Mouse (Mus musculus) kidney, embryonic 15.5 days (tissue): ENCODE measurements at regions not wholly inside any gene's neighbourhood (a gene's known extent, or its start where the extent isn't known, plus 50 kb on each side); places are given as distances from the start of the nearest gene placed in this dataset.

Source experiments
- ATAC-seq: fragments of 200-750 bp; cut with Nextera tagmentation; replicated peaks from 2 replicates; pipeline ENCODE4 v1.8.0; 2017; ENCODE audit warnings: moderate TSS enrichment; ENCODE audit not compliant: low FRiP score
- H3K27ac ChIP-seq: fragments of 300-500 bp; sonication (generic); 2 replicates; pipeline ENCODE4 v1.5.1; 2015; ENCODE audit warnings: mild to moderate bottlenecking, inconsistent platforms
- H3K27me3 ChIP-seq: fragments of 300-500 bp; sonication (generic); 2 replicates; pipeline ENCODE4 v1.6.1; 2015; ENCODE audit warnings: inconsistent platforms
- H3K36me3 ChIP-seq: fragments of 300-500 bp; sonication (generic); 2 replicates; pipeline ENCODE4 v1.6.1; 2015; ENCODE audit warnings: inconsistent platforms
- H3K4me1 ChIP-seq: fragments of 300-500 bp; sonication (generic); 2 replicates; pipeline ENCODE4 v1.6.1; 2015; ENCODE audit warnings: inconsistent platforms
- H3K4me2 ChIP-seq: fragments of 300-500 bp; sonication (generic); 2 replicates; pipeline ENCODE4 v1.6.1; 2015; ENCODE audit warnings: moderate library complexity, mild to moderate bottlenecking, inconsistent platforms
- H3K4me3 ChIP-seq: fragments of 300-500 bp; sonication (generic); replicated peaks from 2 replicates; pipeline ENCODE4 v1.5.1; 2015; ENCODE audit warnings: mild to moderate bottlenecking, inconsistent platforms
- H3K9ac ChIP-seq: fragments of 300-500 bp; sonication (generic); 2 replicates; pipeline ENCODE4 v1.6.1; 2015; ENCODE audit warnings: mild to moderate bottlenecking, inconsistent platforms
- H3K9me3 ChIP-seq: fragments of 300-500 bp; sonication (generic); replicated peaks from 2 replicates; pipeline ENCODE4 v1.6.1; 2016; ENCODE audit warnings: inconsistent platforms
- WGBS: fragments of 180-500 bp; shearing (Covaris S2); methylation state at CpG from one replicate; pipeline ENCODE4 v1.1.7; 2015; ENCODE audit warnings: mixed read lengths; 5-methylcytosine and 5-hydroxymethylcytosine counted together

GRCm38 (mm10) chr7:71033121-71033520 lies 318.2 kb downstream of the Gm10295 start:
- H3K27ac ChIP-seq, result 0 out of 2 replicates have a peak overlapping the region, but pooled peaks have one; percentile 54
- ATAC-seq, result no peak
- no peaks in the 10 kb centered on the region for H3K36me3 ChIP-seq
- H3K4me3 ChIP-seq, result no peak overlapping the region
- no peak overlapping the region for H3K9ac ChIP-seq
- H3K9me3 ChIP-seq, result no peaks in the 10 kb centered on the region
- H3K27me3 ChIP-seq, result no peaks in the 10 kb centered on the region
- 72% methylated on average over 12 of the region's 12 CpGs for WGBS
- H3K4me1 ChIP-seq, result no peaks in the 10 kb centered on the region
- no peak overlapping the region for H3K4me2 ChIP-seq

DNA sequence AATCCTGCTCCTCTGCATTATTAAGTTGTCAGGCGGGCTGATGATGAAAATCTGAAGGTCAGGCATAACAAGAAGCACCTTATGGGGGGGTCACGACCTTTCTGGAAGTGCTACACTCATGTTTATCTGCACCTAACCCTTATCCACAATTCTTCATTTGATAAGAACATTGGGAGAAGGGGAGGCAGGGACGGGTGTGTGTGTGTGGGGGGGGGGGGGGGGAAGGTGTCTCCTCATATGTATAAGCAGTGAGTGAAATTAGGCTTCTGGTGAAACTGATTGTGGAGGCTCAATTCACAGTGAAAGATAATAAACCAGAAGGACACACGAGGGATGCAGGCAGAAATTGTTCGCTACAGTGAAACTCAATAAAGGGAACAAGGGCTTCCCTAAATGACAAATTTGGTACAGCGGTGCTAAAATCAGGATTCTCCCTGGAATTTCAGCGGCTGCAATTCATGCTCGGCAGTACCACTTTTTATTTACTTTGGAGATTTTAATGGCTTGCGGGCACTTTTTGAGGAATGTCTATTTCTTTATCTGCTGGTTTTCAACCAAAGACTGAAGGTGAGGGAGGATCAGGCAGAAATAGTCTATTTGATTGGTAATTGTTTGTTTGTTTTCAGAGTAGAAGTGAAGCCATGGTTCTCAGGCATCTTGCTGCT lies 327.2 kb downstream of the Gm10295 start:
- Histone ChIP-seq H3K4me2 (peak overlapping the region; percentile 73), H3K27me3 (no peaks in the 10 kb centered on the region), H3K4me1 (peaks cover 26% of the 10 kb centered on the region), H3K27ac (peak overlapping the region; percentile 79), H3K9ac (0 out of 2 replicates have a peak overlapping the region, but pooled peaks have one; percentile 33), H3K36me3 (no peaks in the 10 kb centered on the region), H3K4me3 (peak overlapping the region; percentile 40), H3K9me3 (peaks cover 7% of the 10 kb centered on the region; the same call in 1 of the 2 replicates)
- ATAC-seq, result peak; percentile 73; the same call in 1 of the 2 replicates
- 5% methylated on average over 9 of the region's 9 CpGs for WGBS

GRCm38 (mm10) chr7:71023253-71023945 lies 327.9 kb downstream of the Gm10295 start:
- Histone ChIP-seq H3K9me3 (peaks cover 7% of the 10 kb centered on the region; the same call in 1 of the 2 replicates), H3K9ac (0 out of 2 replicates have a peak overlapping the region, but pooled peaks have one; percentile 33), H3K36me3 (no peaks in the 10 kb centered on the region), H3K27ac (peak overlapping the region; percentile 79), H3K4me2 (peak overlapping the region; percentile 73), H3K4me1 (peaks cover 26% of the 10 kb centered on the region), H3K27me3 (no peaks in the 10 kb centered on the region), H3K4me3 (peak overlapping the region; percentile 40)
- ATAC-seq, result peak; percentile 94
- WGBS, result 3% methylated on average over 16 of the region's 16 CpGs
